Mouse (Mus musculus) embryonic facial prominence, embryonic 12.5 days (tissue): ENCODE measurements around the gene Nav2. TPM values are rescaled to one million over a fixed set of nuclear protein-coding genes. Genes with fewer than 3 reads are reported as not detected.
A peak's percentile ranks its signal among the peaks of the same experiment; 100 is the strongest.

Experiments used
- ATAC-seq: fragments of 200-750 bp; cut with Nextera tagmentation; 2 replicates; pipeline ENCODE4 v1.8.0; 2017; ENCODE audit not compliant: insufficient number of reproducible peaks, insufficient read depth, low FRiP score, low TSS enrichment
- H3K27ac ChIP-seq: fragments of 300-500 bp; sonication (generic); 2 replicates; pipeline ENCODE4 v1.5.1; 2016; ENCODE audit warnings: mild to moderate bottlenecking
- H3K27me3 ChIP-seq: fragments of 300-500 bp; sonication (generic); 2 replicates; pipeline ENCODE4 v1.6.1; 2016; ENCODE audit warnings: mild to moderate bottlenecking, moderate library complexity
- H3K36me3 ChIP-seq: fragments of 300-500 bp; sonication (generic); 2 replicates; pipeline ENCODE4 v1.6.1; 2016; ENCODE audit warnings: mild to moderate bottlenecking
- H3K4me1 ChIP-seq: fragments of 300-500 bp; sonication (generic); 2 replicates; pipeline ENCODE4 v1.6.1; 2016
- H3K4me2 ChIP-seq: fragments of 300-500 bp; sonication (generic); replicated peaks from 2 replicates; pipeline ENCODE4 v1.6.1; 2016; ENCODE audit warnings: mild to moderate bottlenecking, moderate library complexity
- H3K4me3 ChIP-seq: fragments of 300-500 bp; sonication (generic); 2 replicates; pipeline ENCODE4 v1.5.1; 2016; ENCODE audit warnings: mild to moderate bottlenecking
- H3K9ac ChIP-seq: fragments of 300-500 bp; sonication (generic); 2 replicates; pipeline ENCODE4 v1.6.1; 2016; ENCODE audit warnings: mild to moderate bottlenecking, moderate library complexity
- H3K9me3 ChIP-seq: fragments of 300-500 bp; sonication (generic); 2 replicates; pipeline ENCODE4 v1.6.1; 2016; ENCODE audit warnings: mild to moderate bottlenecking, moderate library complexity
- WGBS: fragments of 180-500 bp; shearing (Covaris S2); methylation state at CpG from one replicate; pipeline ENCODE4 v1.1.7; 2016; 5-methylcytosine and 5-hydroxymethylcytosine counted together
- polyA plus RNA-seq: library from polyadenylated mRNA; unstranded; fragments of >200 nt; fragmentation: Nextera tagmentation; extraction: Ambion mirVana; gene quantifications from 2 replicates; pipeline ENCODE4 v1.2.1, GENCODE M21; 2016

Gene Nav2
- polyA plus RNA-seq, 1 experiment from 2014 or later: 14.2 TPM

GRCm38 (mm10) chr7:48894152-48894551, 14.4 kb upstream of the Nav2 start:
- H3K27ac ChIP-seq: no peak overlapping the region
- H3K4me3 ChIP-seq: no peak overlapping the region
- H3K27me3 ChIP-seq: 0 out of 2 replicates have a peak, but pooled peaks cover 11% of the 10 kb centered on the region
- no peak overlapping the region for H3K4me2 ChIP-seq
- no peak overlapping the region for H3K9ac ChIP-seq
- ATAC-seq: no peak
- no peaks in the 10 kb centered on the region for H3K36me3 ChIP-seq
- WGBS: 2% methylated on average over 6 of the region's 6 CpGs
- H3K4me1 ChIP-seq: peaks cover 20% of the 10 kb centered on the region
- H3K9me3 ChIP-seq: no peaks in the 10 kb centered on the region

- Histone ChIP-seq H3K27me3 (0 out of 2 replicates have a peak, but pooled peaks cover 11% of the 10 kb centered on the region), H3K36me3 (no peaks in the 10 kb centered on the region), H3K4me1 (peaks cover 20% of the 10 kb centered on the region), H3K9me3 (no peaks in the 10 kb centered on the region), H3K4me3 (no peak overlapping the region), H3K9ac (no peak overlapping the region), H3K27ac (no peak overlapping the region), H3K4me2 (no peak overlapping the region)
- WGBS: 69% methylated on average over 6 of the region's 6 CpGs
- ATAC-seq: no peak
Observed at GRCm38 (mm10) chr7:48894763-48895162, 13.8 kb upstream of the Nav2 start.

GRCm38 (mm10) chr7:48895475-48895874, 13.0 kb upstream of the Nav2 start:
- no peaks in the 10 kb centered on the region for H3K9me3 ChIP-seq
- no peaks in the 10 kb centered on the region for H3K36me3 ChIP-seq
- ATAC-seq: no peak
- H3K27ac ChIP-seq: no peak overlapping the region
- H3K27me3 ChIP-seq: 0 out of 2 replicates have a peak, but pooled peaks cover 11% of the 10 kb centered on the region
- H3K4me1 ChIP-seq: peaks cover 20% of the 10 kb centered on the region
- 85% methylated on average over 4 of the region's 4 CpGs for WGBS
- H3K9ac ChIP-seq: no peak overlapping the region
- H3K4me3 ChIP-seq: no peak overlapping the region
- H3K4me2 ChIP-seq: no peak overlapping the region

- WGBS: 80% methylated on average over 4 of the region's 4 CpGs
- no peak for ATAC-seq
- H3K27me3 ChIP-seq: 0 out of 2 replicates have a peak, but pooled peaks cover 11% of the 10 kb centered on the region
Observed at GRCm38 (mm10) chr7:48896051-48896450, 12.5 kb upstream of the Nav2 start.

GRCm38 (mm10) chr7:48897539-48898163, 10.9 kb upstream of the Nav2 start:
- Histone ChIP-seq H3K27ac (peak overlapping the region; percentile 60; the same call in 1 of the 2 replicates), H3K36me3 (no peaks in the 10 kb centered on the region), H3K9me3 (no peaks in the 10 kb centered on the region), H3K4me2 (no peak overlapping the region), H3K4me3 (no peak overlapping the region), H3K27me3 (0 out of 2 replicates have a peak, but pooled peaks cover 11% of the 10 kb centered on the region), H3K9ac (no peak overlapping the region), H3K4me1 (peaks cover 10% of the 10 kb centered on the region)
- WGBS: 48% methylated on average over 24 of the region's 24 CpGs
- ATAC-seq: no peak

More at GRCm38 (mm10) chr7:48896051-48896450, 12.5 kb upstream of the Nav2 start:
- H3K27ac ChIP-seq: no peak overlapping the region
- H3K9ac ChIP-seq: no peak overlapping the region
- H3K9me3 ChIP-seq: no peaks in the 10 kb centered on the region
- no peak overlapping the region for H3K4me3 ChIP-seq
- no peaks in the 10 kb centered on the region for H3K36me3 ChIP-seq
- H3K4me1 ChIP-seq: peaks cover 16% of the 10 kb centered on the region
- no peak overlapping the region for H3K4me2 ChIP-seq

GRCm38 (mm10) chr7:48898416-48898815, 10.1 kb upstream of the Nav2 start:
- no peak for ATAC-seq
- Histone ChIP-seq H3K27ac (no peak overlapping the region), H3K36me3 (no peaks in the 10 kb centered on the region), H3K9me3 (no peaks in the 10 kb centered on the region), H3K27me3 (0 out of 2 replicates have a peak, but pooled peaks cover 11% of the 10 kb centered on the region), H3K4me2 (no peak overlapping the region), H3K9ac (no peak overlapping the region), H3K4me1 (peaks cover 10% of the 10 kb centered on the region), H3K4me3 (no peak overlapping the region)
- WGBS: 58% methylated on average over 9 of the region's 9 CpGs

GRCm38 (mm10) chr7:48900408-48901167, 7.9 kb upstream of the Nav2 start:
- Histone ChIP-seq H3K27ac (no peak overlapping the region), H3K4me2 (no peak overlapping the region), H3K36me3 (no peaks in the 10 kb centered on the region), H3K27me3 (0 out of 2 replicates have a peak, but pooled peaks cover 8% of the 10 kb centered on the region), H3K4me3 (no peak overlapping the region), H3K4me1 (peaks cover 10% of the 10 kb centered on the region), H3K9me3 (no peaks in the 10 kb centered on the region), H3K9ac (no peak overlapping the region)
- ATAC-seq: no peak
- 62% methylated on average over 8 of the region's 8 CpGs for WGBS

GRCm38 (mm10) chr7:48902454-48902853, 6.1 kb upstream of the Nav2 start:
- H3K4me1 ChIP-seq: peaks cover 6% of the 10 kb centered on the region
- no peak overlapping the region for H3K27ac ChIP-seq
- no peaks in the 10 kb centered on the region for H3K36me3 ChIP-seq
- no peak for ATAC-seq
- H3K27me3 ChIP-seq: no peaks in the 10 kb centered on the region
- no peak overlapping the region for H3K4me3 ChIP-seq
- H3K9ac ChIP-seq: no peak overlapping the region
- no peak overlapping the region for H3K4me2 ChIP-seq
- WGBS: 18% methylated on average over 2 of the region's 2 CpGs
- no peaks in the 10 kb centered on the region for H3K9me3 ChIP-seq

GRCm38 (mm10) chr7:48909342-48909671, 791 bp downstream of the Nav2 start:
- Histone ChIP-seq H3K27ac (no peak overlapping the region), H3K4me1 (no peaks in the 10 kb centered on the region), H3K36me3 (no peaks in the 10 kb centered on the region), H3K9ac (no peak overlapping the region), H3K4me3 (no peak overlapping the region), H3K27me3 (no peaks in the 10 kb centered on the region), H3K9me3 (no peaks in the 10 kb centered on the region), H3K4me2 (no peak overlapping the region)
- no peak for ATAC-seq
- WGBS: 33% methylated on average over 4 of the region's 4 CpGs

GRCm38 (mm10) chr7:48910282-48910681, 1.8 kb downstream of the Nav2 start:
- 72% methylated on average over 6 of the region's 6 CpGs for WGBS

GRCm38 (mm10) chr7:48911146-48911545, 2.6 kb downstream of the Nav2 start:
- Histone ChIP-seq H3K27ac (no peak overlapping the region), H3K27me3 (no peaks in the 10 kb centered on the region), H3K9ac (no peak overlapping the region), H3K36me3 (no peaks in the 10 kb centered on the region), H3K4me2 (no peak overlapping the region), H3K4me3 (no peak overlapping the region), H3K9me3 (no peaks in the 10 kb centered on the region), H3K4me1 (no peaks in the 10 kb centered on the region)
- no peak for ATAC-seq

More at GRCm38 (mm10) chr7:48910282-48910681, 1.8 kb downstream of the Nav2 start:
- no peak overlapping the region for H3K4me2 ChIP-seq
- no peaks in the 10 kb centered on the region for H3K36me3 ChIP-seq
- H3K4me3 ChIP-seq: no peak overlapping the region
- no peak overlapping the region for H3K27ac ChIP-seq
- no peaks in the 10 kb centered on the region for H3K27me3 ChIP-seq
- no peaks in the 10 kb centered on the region for H3K9me3 ChIP-seq
- no peak overlapping the region for H3K9ac ChIP-seq
- ATAC-seq: no peak
- H3K4me1 ChIP-seq: no peaks in the 10 kb centered on the region
